Mouse (Mus musculus): ENCODE measurements around the gene Fam71b. TPM values are rescaled to one million over a fixed set of nuclear protein-coding genes. Genes with fewer than 3 reads are reported as not detected.

Fam71b gene
- polyA plus RNA-seq, 1 experiment from 2014 or later = not detected

DNA sequence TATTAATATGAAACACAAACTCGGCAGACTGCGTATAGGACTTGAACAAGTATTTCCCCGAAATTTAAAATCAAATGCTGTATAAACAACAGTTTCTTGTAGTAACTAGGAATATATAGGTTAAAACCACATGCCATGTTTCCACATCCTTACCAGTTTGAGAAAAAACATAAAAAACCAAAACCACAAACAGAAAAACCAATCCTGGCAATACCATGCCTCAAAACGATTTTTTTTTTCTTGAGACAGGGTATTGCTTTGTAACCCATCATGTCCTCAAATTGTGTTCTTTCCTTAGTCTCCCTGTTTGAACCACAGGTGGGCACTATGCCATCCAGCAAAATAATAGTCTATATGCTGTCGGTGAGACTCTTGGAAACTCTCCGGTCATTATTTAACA is 49.8 kb downstream of the Fam71b start:
- H3K27ac ChIP-seq (ENCODE audit: low read depth, low read length) = no peak overlapping the region
- H3K4me2 ChIP-seq = no peak overlapping the region
- no peaks in the 10 kb centered on the region for H3K27me3 ChIP-seq (replicated peaks; ENCODE audit: control insufficient read depth, insufficient read depth, low read length)
- no peak overlapping the region for H3K4me3 ChIP-seq (ENCODE audit: low read depth, low read length)
- no peak for DNase-seq (ENCODE audit: low spot score)
- no peak for ATAC-seq (replicated peaks; ENCODE audit: low FRiP score)
- 86% methylated on average over 6 of the region's 6 CpGs for WGBS
- 0 out of 2 replicates have a peak, but pooled peaks cover 3% of the 10 kb centered on the region for H3K4me1 ChIP-seq (replicated peaks; ENCODE audit: control insufficient read depth, insufficient read depth, low read length)
- no peak overlapping the region for H3K9ac ChIP-seq (ENCODE audit: low read depth, low read length)
- peaks cover 2% of the 10 kb centered on the region; the same call in 1 of the 2 replicates for H3K36me3 ChIP-seq (ENCODE audit: control insufficient read depth, insufficient read depth, low read length)
- no peaks in the 10 kb centered on the region for H3K9me3 ChIP-seq (ENCODE audit: control insufficient read depth, low read length)

DNA sequence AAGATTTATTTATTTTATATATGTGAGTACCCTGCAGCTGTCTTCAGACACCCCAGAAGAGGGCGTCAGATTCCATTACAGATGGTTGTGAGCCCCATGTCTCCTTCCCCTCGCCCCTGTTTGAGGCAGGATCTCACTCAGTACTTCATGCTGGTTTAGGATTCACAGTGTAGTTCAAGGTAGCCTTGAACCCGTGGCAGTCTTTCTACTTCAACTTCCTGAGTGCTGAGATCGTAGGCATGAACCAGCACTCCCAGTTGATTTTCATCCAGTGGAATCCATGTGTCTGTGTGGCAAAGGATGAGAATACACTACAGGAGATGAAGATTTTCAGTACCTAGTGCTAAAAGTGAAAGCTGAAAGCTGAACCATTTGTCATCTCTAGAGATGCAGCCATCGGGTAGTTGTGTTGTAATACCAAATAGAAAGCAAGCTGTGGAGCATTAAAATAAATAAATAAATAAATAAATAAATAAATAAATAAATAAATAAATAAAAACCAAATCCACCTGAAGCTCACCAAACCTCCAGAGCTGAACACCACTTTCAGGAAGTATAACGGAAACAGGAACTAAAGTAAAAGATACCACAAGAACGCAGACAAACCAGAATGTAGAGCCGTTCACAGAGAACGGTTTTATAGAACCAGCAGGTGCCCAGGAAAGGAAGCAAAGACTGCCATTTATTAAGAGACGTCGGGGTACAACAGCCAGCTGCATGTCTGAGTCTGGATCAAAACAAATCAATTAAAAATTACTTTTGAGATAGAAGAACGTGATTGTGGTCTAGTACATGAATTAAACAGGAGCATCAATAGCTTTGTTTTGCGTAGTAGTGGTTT is 51.5 kb downstream of the Fam71b start:
- no peak for ATAC-seq (replicated peaks; ENCODE audit: low FRiP score)

DNA sequence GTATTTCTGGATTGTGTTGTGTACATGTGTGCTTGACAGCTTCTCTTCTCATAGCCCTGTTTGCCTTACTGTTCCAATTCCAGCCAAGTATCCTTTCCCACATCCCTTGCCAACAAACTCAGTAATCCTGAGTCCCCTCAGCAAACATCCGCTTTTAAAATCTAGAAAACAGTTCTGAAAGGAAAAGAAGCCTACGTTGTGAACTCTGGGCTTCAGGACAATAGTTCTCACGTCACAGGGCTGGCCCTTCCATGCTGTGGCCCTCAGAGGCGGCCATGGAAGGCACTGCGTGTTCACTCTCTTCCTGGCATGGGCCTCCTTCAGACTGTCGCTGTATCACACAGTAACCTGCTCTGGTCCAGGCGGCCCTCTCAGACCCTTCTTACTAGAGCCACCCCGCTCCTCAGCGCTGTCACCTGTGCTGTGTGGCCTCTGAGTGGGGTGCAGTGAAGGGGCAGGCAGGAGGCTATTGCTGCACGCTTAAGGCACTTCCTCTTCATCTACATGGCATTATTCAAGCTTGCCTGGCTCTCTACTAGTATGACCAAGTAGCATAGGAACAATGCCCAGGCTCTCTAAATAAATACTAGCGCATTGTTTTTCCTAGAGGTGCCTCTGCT is 53.2 kb downstream of the Fam71b start:
- no peaks in the 10 kb centered on the region for H3K9me3 ChIP-seq (ENCODE audit: control insufficient read depth, low read length)
- 80% methylated on average over 11 of the region's 11 CpGs for WGBS
- no peaks in the 10 kb centered on the region for H3K36me3 ChIP-seq (ENCODE audit: control insufficient read depth, insufficient read depth, low read length)
- no peak overlapping the region for H3K9ac ChIP-seq (ENCODE audit: low read depth, low read length)
- H3K27ac ChIP-seq (ENCODE audit: low read depth, low read length) = no peak overlapping the region
- H3K4me1 ChIP-seq (replicated peaks; ENCODE audit: control insufficient read depth, insufficient read depth, low read length) = no peaks in the 10 kb centered on the region
- ATAC-seq (replicated peaks; ENCODE audit: low FRiP score) = no peak
- H3K4me3 ChIP-seq (ENCODE audit: low read depth, low read length) = no peak overlapping the region
- no peaks in the 10 kb centered on the region for H3K27me3 ChIP-seq (replicated peaks; ENCODE audit: control insufficient read depth, insufficient read depth, low read length)
- no peak for DNase-seq (ENCODE audit: low spot score)
- H3K4me2 ChIP-seq = no peak overlapping the region

More for the DNA sequence above, 51.5 kb downstream of the Fam71b start:
- Histone ChIP-seq H3K4me3 (ENCODE audit: low read depth, low read length) (no peak overlapping the region), H3K27me3 (replicated peaks; ENCODE audit: control insufficient read depth, insufficient read depth, low read length) (no peaks in the 10 kb centered on the region), H3K27ac (ENCODE audit: low read depth, low read length) (no peak overlapping the region), H3K36me3 (ENCODE audit: control insufficient read depth, insufficient read depth, low read length) (no peaks in the 10 kb centered on the region), H3K4me2 (0 out of 2 replicates have a peak overlapping the region, but pooled peaks have one; percentile 3), H3K9ac (ENCODE audit: low read depth, low read length) (no peak overlapping the region), H3K9me3 (ENCODE audit: control insufficient read depth, low read length) (no peaks in the 10 kb centered on the region), H3K4me1 (replicated peaks; ENCODE audit: control insufficient read depth, insufficient read depth, low read length) (no peaks in the 10 kb centered on the region)
- WGBS = 52% methylated on average over 13 of the region's 13 CpGs
- DNase-seq (ENCODE audit: low spot score) = no peak

DNA sequence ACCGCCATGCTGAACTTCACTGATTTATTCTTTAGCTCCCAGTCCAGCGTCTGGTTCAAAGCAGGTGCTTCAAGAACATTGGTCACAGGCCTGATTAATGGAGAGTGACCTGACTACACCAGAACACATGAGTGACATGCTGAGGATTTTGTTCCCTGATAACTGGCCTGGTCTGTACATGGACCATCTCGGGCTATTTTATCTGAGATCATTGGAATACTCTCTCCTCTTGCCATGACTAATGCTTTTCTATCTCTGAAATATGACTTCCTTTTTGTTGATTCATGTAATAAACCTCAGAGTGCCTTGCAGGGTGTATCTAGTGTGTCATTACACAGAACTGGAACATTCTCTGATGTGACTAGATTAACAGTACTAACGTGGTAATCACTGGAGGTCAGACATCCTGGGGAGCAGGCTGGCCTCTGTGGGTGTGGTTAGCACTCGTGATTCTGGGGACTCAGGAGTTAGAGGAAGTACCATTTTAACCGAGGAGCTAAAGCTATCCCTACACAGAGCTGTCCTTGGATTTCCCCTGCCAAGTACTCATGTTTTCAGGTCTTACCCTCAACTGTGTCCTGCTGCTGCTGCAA is 58.2 kb downstream of the Fam71b start, which contains the start of gene Havcr2:
Havcr2 (plus strand) TSS at position 483 of the 593 bp plus-strand sequence.
- Histone ChIP-seq H3K9me3 (ENCODE audit: control insufficient read depth, low read length) (no peaks in the 10 kb centered on the region), H3K4me1 (replicated peaks; ENCODE audit: control insufficient read depth, insufficient read depth, low read length) (peaks cover 4% of the 10 kb centered on the region), H3K27ac (ENCODE audit: low read depth, low read length) (no peak within 1 kb of the TSS), H3K9ac (ENCODE audit: low read depth, low read length) (no peak within 1 kb of the TSS), H3K4me3 (ENCODE audit: low read depth, low read length) (no peak within 1 kb of the TSS), H3K36me3 (ENCODE audit: control insufficient read depth, insufficient read depth, low read length) (no peaks in the 10 kb centered on the region), H3K4me2 (no peak within 1 kb of the TSS), H3K27me3 (replicated peaks; ENCODE audit: control insufficient read depth, insufficient read depth, low read length) (no peaks in the 10 kb centered on the region)
- 44% methylated on average over 6 of the region's 6 CpGs for WGBS
- ATAC-seq (replicated peaks; ENCODE audit: low FRiP score) (peak; percentile 85), DNase-seq (ENCODE audit: low spot score) (no peak)

Other genes starting within 250 kb of the Fam71b start
- 0.33 and 0.48 TPM in 2 replicates for gene Nipal4, start 230.1 kb upstream of the Fam71b start, polyA plus RNA-seq (2014; fragmentation: Nextera tagmentation; extraction: Ambion mirVana)
- gene Fndc9, start 161.0 kb upstream of the Fam71b start, polyA plus RNA-seq (2014; fragmentation: Nextera tagmentation; extraction: Ambion mirVana) = 0.13 TPM in 1 of 2 replicates, not detected in the other
- 8.7 and 8.9 TPM in 2 replicates for gene Cyfip2, start 83.7 kb upstream of the Fam71b start, polyA plus RNA-seq (2014; fragmentation: Nextera tagmentation; extraction: Ambion mirVana)
- gene Itk, start 7.0 kb upstream of the Fam71b start, polyA plus RNA-seq (2014; fragmentation: Nextera tagmentation; extraction: Ambion mirVana) = 0.05 and 0.14 TPM in 2 replicates
- 89.0 and 94.6 TPM in 2 replicates for gene Med7, start 40.4 kb downstream of the Fam71b start, polyA plus RNA-seq (2014; fragmentation: Nextera tagmentation; extraction: Ambion mirVana)
- 0.15 TPM in 1 of 2 replicates, not detected in the other for gene Havcr2, start 58.4 kb downstream of the Fam71b start, polyA plus RNA-seq (2014; fragmentation: Nextera tagmentation; extraction: Ambion mirVana)
- not detected in 2 replicates for gene Gm12169, start 127.7 kb downstream of the Fam71b start, polyA plus RNA-seq (2014; fragmentation: Nextera tagmentation; extraction: Ambion mirVana)
- not detected in 2 replicates for gene BC053393, start 175.0 kb downstream of the Fam71b start, polyA plus RNA-seq (2014; fragmentation: Nextera tagmentation; extraction: Ambion mirVana)
- not detected in 2 replicates for gene Dppa1, start 232.7 kb downstream of the Fam71b start, polyA plus RNA-seq (2014; fragmentation: Nextera tagmentation; extraction: Ambion mirVana)